Mouse (Mus musculus): ENCODE measurements at regions not wholly inside any gene's neighbourhood (a gene's known extent, or its start where the extent isn't known, plus 50 kb on each side); places are given as distances from the start of the nearest gene placed in this dataset.

DNA sequence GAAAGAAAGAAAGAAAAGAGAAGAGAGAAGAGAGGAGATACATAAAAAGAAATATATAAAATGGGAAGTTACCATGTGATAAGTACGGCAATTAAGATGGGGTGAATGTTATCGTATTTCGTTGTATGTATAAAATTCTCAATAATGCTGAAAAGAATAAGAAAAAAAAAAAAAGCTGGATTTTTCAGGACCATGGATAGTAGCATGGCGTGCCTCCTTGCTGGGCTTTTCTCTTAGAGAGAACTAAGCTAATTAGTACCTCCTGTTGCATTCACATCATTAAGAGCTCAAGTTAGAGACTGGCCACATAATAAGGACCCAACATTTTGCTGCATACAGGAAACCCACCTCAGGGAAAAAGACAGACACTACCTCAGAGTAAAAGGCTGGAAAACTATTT lies 405.7 kb downstream of the Gm16223 start:
- H3K9me3 ChIP-seq (ENCODE audit: control insufficient read depth, low read length): no peaks in the 10 kb centered on the region
- DNase-seq (ENCODE audit: low spot score): no peak
- H3K4me2 ChIP-seq (replicated peaks; ENCODE audit: low read depth, low read length, severe bottlenecking): no peak overlapping the region
- no peak overlapping the region for H3K9ac ChIP-seq (ENCODE audit: low read depth, low read length, severe bottlenecking)
- H3K27ac ChIP-seq (replicated peaks; ENCODE audit: low read depth, low read length): no peak overlapping the region
- H3K4me1 ChIP-seq (ENCODE audit: control insufficient read depth, insufficient read depth, low read length): no peaks in the 10 kb centered on the region
- H3K36me3 ChIP-seq (ENCODE audit: control insufficient read depth, insufficient read depth, low read length): no peaks in the 10 kb centered on the region
- no peak overlapping the region for H3K4me3 ChIP-seq (replicated peaks; ENCODE audit: low read length)
- WGBS: 68% methylated on average over 4 of the region's 4 CpGs
- no peak for ATAC-seq (ENCODE audit: low FRiP score, low read depth)
- no peak for TF ChIP-seq POLR2A (IDR thresholded peaks at IDR 0.05; ENCODE audit: borderline replicate concordance, extremely low read depth, insufficient read depth, insufficient read length)
- H3K27me3 ChIP-seq (ENCODE audit: control insufficient read depth, insufficient read depth, low read length): no peaks in the 10 kb centered on the region

DNA sequence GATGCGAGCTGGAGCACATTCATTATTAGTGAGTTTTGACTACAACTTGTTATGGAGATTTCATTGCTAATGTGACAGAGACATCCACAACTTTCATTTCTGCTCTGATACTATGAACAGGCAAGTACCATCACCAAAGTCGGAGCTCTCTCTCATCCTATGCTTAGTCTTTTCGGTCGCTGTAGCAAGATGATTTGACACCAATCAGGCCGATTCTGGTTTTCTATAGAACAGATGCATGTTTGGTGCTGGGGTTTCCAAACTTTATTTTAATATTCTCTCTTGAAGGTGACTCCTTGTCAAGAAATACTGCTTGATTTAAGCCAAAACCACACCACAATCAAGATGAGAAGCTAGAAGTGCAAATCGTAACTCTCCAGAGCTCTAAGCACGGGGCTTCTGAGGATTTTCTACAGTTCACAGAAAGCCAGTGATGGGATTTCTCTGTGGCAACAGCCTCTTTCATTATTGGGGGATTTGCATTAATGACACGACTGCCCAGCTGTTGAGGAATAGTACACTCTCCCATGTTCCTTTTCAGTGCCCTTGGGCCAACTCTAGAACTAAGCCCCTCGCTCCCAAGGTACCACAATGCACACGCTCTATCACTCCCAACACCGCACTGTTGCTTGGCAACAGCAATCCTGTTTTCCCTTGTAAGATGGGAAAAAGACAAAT lies 434.5 kb downstream of the Gm16223 start:
- H3K9ac ChIP-seq (ENCODE audit: low read depth, low read length, severe bottlenecking): no peak overlapping the region
- H3K36me3 ChIP-seq (ENCODE audit: control insufficient read depth, insufficient read depth, low read length): no peaks in the 10 kb centered on the region
- H3K9me3 ChIP-seq (ENCODE audit: control insufficient read depth, low read length): no peaks in the 10 kb centered on the region
- no peak for DNase-seq (ENCODE audit: low spot score)
- H3K27ac ChIP-seq (replicated peaks; ENCODE audit: low read depth, low read length): no peak overlapping the region
- TF ChIP-seq POLR2A (IDR thresholded peaks at IDR 0.05; ENCODE audit: borderline replicate concordance, extremely low read depth, insufficient read depth, insufficient read length): no peak
- H3K4me2 ChIP-seq (replicated peaks; ENCODE audit: low read depth, low read length, severe bottlenecking): no peak overlapping the region
- ATAC-seq (ENCODE audit: low FRiP score, low read depth): no peak
- 81% methylated on average over 11 of the region's 11 CpGs for WGBS
- H3K4me3 ChIP-seq (replicated peaks; ENCODE audit: low read length): no peak overlapping the region
- H3K4me1 ChIP-seq (ENCODE audit: control insufficient read depth, insufficient read depth, low read length): no peaks in the 10 kb centered on the region
- H3K27me3 ChIP-seq (ENCODE audit: control insufficient read depth, insufficient read depth, low read length): no peaks in the 10 kb centered on the region

DNA sequence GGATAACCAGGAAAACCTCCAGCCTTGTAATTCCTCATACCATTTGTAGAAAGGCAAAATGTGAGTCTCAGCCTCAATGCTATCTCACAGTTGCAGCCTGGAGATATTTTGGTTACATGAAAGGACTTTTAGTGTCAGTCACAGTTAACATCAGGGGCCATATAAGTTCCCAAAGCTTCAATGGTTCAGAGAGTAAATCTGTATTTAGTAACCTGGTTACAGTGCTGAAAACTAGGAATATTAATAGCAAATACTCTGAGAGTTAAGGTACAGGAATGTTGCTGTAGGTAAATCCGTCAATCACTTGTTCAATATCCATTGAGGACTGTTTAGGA lies 435.0 kb downstream of the Gm16223 start:
- no peak for TF ChIP-seq POLR2A (IDR thresholded peaks at IDR 0.05; ENCODE audit: borderline replicate concordance, extremely low read depth, insufficient read depth, insufficient read length)
- no peaks in the 10 kb centered on the region for H3K27me3 ChIP-seq (ENCODE audit: control insufficient read depth, insufficient read depth, low read length)
- no peak overlapping the region for H3K4me2 ChIP-seq (replicated peaks; ENCODE audit: low read depth, low read length, severe bottlenecking)
- no peak overlapping the region for H3K9ac ChIP-seq (ENCODE audit: low read depth, low read length, severe bottlenecking)
- no peak overlapping the region for H3K4me3 ChIP-seq (replicated peaks; ENCODE audit: low read length)
- no peaks in the 10 kb centered on the region for H3K4me1 ChIP-seq (ENCODE audit: control insufficient read depth, insufficient read depth, low read length)
- H3K27ac ChIP-seq (replicated peaks; ENCODE audit: low read depth, low read length): no peak overlapping the region
- H3K36me3 ChIP-seq (ENCODE audit: control insufficient read depth, insufficient read depth, low read length): no peaks in the 10 kb centered on the region
- ATAC-seq (ENCODE audit: low FRiP score, low read depth) (no peak), DNase-seq (ENCODE audit: low spot score) (no peak)
- 90% methylated on average over 1 of the region's 1 CpGs for WGBS
- no peaks in the 10 kb centered on the region for H3K9me3 ChIP-seq (ENCODE audit: control insufficient read depth, low read length)

DNA sequence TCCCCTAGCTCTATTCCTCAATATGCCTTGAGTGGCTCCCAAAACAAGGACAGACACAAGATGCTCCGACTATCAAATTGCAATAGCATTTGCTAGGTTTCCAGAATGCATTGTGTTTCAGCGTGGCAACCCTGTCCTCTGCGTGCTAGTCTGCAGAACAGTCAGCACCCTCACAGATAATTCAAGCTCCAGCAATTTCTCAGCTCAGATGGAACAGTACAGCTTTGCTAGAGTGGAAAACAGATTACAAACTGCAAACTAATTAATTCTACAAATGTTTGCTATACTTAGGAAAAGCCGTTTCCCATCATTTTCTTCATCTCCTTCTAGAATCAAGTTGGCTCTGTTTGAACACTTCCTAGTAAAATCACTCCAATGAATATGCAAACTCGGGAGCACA lies 441.4 kb downstream of the Gm16223 start:
- DNase-seq (ENCODE audit: low spot score) (no peak), ATAC-seq (ENCODE audit: low FRiP score, low read depth) (no peak)
- H3K4me1 ChIP-seq (ENCODE audit: control insufficient read depth, insufficient read depth, low read length): no peaks in the 10 kb centered on the region
- no peaks in the 10 kb centered on the region for H3K27me3 ChIP-seq (ENCODE audit: control insufficient read depth, insufficient read depth, low read length)
- no peak overlapping the region for H3K4me3 ChIP-seq (replicated peaks; ENCODE audit: low read length)
- no peak overlapping the region for H3K27ac ChIP-seq (replicated peaks; ENCODE audit: low read depth, low read length)
- 76% methylated on average over 5 of the region's 5 CpGs for WGBS
- TF ChIP-seq POLR2A (IDR thresholded peaks at IDR 0.05; ENCODE audit: borderline replicate concordance, extremely low read depth, insufficient read depth, insufficient read length): no peak
- no peak overlapping the region for H3K9ac ChIP-seq (ENCODE audit: low read depth, low read length, severe bottlenecking)
- no peaks in the 10 kb centered on the region for H3K9me3 ChIP-seq (ENCODE audit: control insufficient read depth, low read length)
- H3K36me3 ChIP-seq (ENCODE audit: control insufficient read depth, insufficient read depth, low read length): no peaks in the 10 kb centered on the region
- H3K4me2 ChIP-seq (replicated peaks; ENCODE audit: low read depth, low read length, severe bottlenecking): no peak overlapping the region

DNA sequence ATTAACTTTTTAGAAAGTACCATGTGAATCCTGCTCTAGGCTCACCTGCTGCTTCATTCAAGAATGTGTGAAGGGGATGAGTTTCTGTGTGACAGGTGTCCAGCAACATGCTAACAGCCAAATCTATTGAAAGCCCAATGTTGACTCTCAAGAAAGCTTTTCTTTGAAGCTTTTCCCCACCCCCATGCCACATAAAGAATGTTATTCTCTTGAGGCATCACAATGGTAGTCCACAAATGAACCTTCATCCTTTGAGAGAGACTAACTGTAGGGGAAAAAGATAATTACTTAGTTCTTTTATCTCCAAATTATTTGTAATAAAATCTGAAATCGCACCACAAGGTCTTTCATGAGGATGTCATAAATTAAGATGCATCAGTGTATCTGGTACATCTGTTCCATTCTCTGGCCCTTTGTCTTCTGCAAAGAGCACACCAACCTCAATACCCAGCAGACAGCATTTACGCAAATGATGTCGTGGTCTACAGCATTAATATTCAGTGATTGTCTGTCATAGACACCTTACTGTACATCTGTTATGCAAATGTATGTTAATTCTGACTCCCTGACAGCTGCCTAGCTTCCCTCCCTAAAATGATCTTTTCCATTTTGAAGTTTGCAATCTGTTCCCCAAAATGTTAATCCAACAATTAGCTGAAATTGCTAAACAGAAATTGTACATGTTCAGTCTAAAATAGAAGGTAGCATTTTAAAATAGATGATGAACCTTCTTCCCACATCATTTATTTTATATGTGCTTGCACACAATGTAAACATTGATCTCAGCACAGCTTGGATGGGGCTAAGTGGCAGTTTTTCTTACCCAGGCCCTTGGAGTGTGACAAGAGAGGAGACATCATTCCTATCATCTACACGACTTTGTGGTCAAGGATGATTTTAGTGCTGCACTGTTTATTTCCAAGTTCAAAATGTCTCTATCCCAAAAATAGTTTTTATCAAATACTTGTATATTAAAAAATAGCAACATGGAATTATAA lies 455.7 kb downstream of the Gm16223 start:
- Histone ChIP-seq H3K36me3 (ENCODE audit: control insufficient read depth, insufficient read depth, low read length) (no peaks in the 10 kb centered on the region), H3K27ac (replicated peaks; ENCODE audit: low read depth, low read length) (no peak overlapping the region), H3K4me2 (replicated peaks; ENCODE audit: low read depth, low read length, severe bottlenecking) (no peak overlapping the region), H3K4me1 (ENCODE audit: control insufficient read depth, insufficient read depth, low read length) (no peaks in the 10 kb centered on the region), H3K4me3 (replicated peaks; ENCODE audit: low read length) (no peak overlapping the region), H3K9me3 (ENCODE audit: control insufficient read depth, low read length) (no peaks in the 10 kb centered on the region), H3K9ac (ENCODE audit: low read depth, low read length, severe bottlenecking) (no peak overlapping the region), H3K27me3 (ENCODE audit: control insufficient read depth, insufficient read depth, low read length) (no peaks in the 10 kb centered on the region)
- no peak for TF ChIP-seq POLR2A (IDR thresholded peaks at IDR 0.05; ENCODE audit: borderline replicate concordance, extremely low read depth, insufficient read depth, insufficient read length)
- DNase-seq (ENCODE audit: low spot score): no peak
- no peak for ATAC-seq (ENCODE audit: low FRiP score, low read depth)
- 74% methylated on average over 4 of the region's 4 CpGs for WGBS
